Mouse (Mus musculus): ENCODE results near the gene Bmp8b. TPM values are rescaled to one million over a fixed set of nuclear protein-coding genes. Genes with fewer than 3 reads are reported as not detected.
"Not testable (repeated sequence)": the region's sequence is repeated elsewhere in the genome, so short reads cannot be mapped to it uniquely, and the experiment has no call there.

Gene Bmp8b
- polyA plus RNA-seq, 1 experiment from 2014 or later, result 0.38 TPM

DNA sequence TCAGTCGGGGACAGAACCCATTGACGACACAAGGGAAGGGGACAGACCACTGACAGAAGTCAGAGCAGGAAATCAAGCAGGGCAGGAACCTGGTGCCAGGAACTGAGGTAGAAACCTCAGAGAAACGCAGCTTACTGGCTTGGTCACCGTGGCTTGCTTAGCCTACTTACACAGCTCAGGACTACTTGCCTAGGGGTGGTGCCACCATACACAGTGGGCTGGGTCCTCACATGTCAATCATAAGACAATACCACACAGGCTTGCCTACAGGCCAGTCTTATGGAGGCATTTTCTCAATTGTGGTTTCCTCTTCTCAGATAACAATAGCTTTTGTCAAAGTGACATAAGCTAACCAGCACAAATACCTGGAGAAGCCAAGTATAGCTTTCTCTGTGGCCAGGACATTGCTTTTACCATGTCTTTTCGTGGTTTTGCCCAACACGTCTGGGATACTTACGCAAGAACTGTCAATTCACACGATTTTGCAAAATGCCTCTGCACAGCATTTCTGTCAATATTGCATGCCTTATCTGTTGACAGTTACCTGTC is 7.3 kb downstream of the Bmp8b start:
- Histone ChIP-seq H3K27ac (replicated peaks) (no peak overlapping the region), H3K9me3 (replicated peaks) (no peaks in the 10 kb centered on the region), H3K36me3 (no peaks in the 10 kb centered on the region), H3K4me3 (replicated peaks) (no peak overlapping the region), H3K4me1 (peaks cover 5% of the 10 kb centered on the region), H3K9ac (replicated peaks) (no peak overlapping the region), H3K4me2 (no peak overlapping the region), H3K27me3 (replicated peaks) (peaks cover 12% of the 10 kb centered on the region; the same call in 1 of the 2 replicates)
- WGBS, result 85% methylated on average over 8 of the region's 8 CpGs
- ATAC-seq (ENCODE audit: low FRiP score), result no peak

GRCm38 (mm10) chr4:123114651-123115050 is 9.7 kb downstream of the Bmp8b start:
- H3K4me3 ChIP-seq (replicated peaks); H3K27me3 ChIP-seq (replicated peaks); ATAC-seq (ENCODE audit: low FRiP score); H3K36me3 ChIP-seq; H3K4me1 ChIP-seq; H3K27ac ChIP-seq (replicated peaks); H3K9me3 ChIP-seq (replicated peaks); H3K9ac ChIP-seq (replicated peaks); H3K4me2 ChIP-seq: not testable (repeated sequence)
- WGBS, result 94% methylated on average over 4 of the region's 4 CpGs

DNA sequence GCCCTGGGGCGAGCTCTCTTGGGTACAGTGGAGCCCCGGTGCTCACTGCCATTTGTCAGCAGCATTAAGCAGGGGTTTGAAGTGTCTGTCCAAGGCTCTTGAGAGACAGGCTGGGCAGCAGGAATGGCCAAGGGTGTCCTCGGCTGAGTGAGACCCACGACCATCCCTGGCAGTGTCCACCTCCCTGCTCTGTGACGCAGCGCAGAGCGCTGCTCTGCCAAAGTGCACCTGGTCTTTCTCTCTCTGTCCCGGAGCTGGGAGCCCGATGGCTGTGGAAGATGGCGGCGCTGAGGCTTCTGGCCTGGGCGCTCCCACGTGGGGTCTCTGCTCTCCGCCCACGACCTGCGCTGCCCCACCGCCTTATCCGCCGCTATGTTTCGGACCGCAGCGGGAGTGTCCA is 11.0 kb downstream of the Bmp8b start, which contains the start of gene Oxct2b:
TSS of gene Oxct2b (plus strand) at position 256 of the 400 bp plus-strand sequence.
- peak; percentile 43; the same call in 1 of the 2 replicates for ATAC-seq (ENCODE audit: low FRiP score)
- 8% methylated on average over 22 of the region's 22 CpGs for WGBS
- H3K9me3 ChIP-seq (replicated peaks), result no peaks in the 10 kb centered on the region
- peaks cover 5% of the 10 kb centered on the region for H3K4me1 ChIP-seq
- H3K27ac ChIP-seq (replicated peaks), result no peak within 1 kb of the TSS
- peaks cover 8% of the 10 kb centered on the region for H3K27me3 ChIP-seq (replicated peaks)
- no peaks in the 10 kb centered on the region for H3K36me3 ChIP-seq
- peak within 1 kb of the TSS; percentile 62 for H3K4me2 ChIP-seq
- H3K4me3 ChIP-seq (replicated peaks), result peak within 1 kb of the TSS; percentile 43
- peak within 1 kb of the TSS; percentile 42 for H3K9ac ChIP-seq (replicated peaks)

GRCm38 (mm10) chr4:123116640-123117039 is 11.7 kb downstream of the Bmp8b start:
- H3K27ac ChIP-seq (replicated peaks); H3K9me3 ChIP-seq (replicated peaks); H3K36me3 ChIP-seq; H3K9ac ChIP-seq (replicated peaks); H3K4me1 ChIP-seq; H3K27me3 ChIP-seq (replicated peaks): not testable (repeated sequence)
- Histone ChIP-seq H3K4me2 (peak overlapping the region; percentile 62), H3K4me3 (replicated peaks) (peak overlapping the region; percentile 43)
- 20% methylated on average over 31 of the region's 42 CpGs for WGBS
- ATAC-seq (ENCODE audit: low FRiP score), result peak; percentile 89

DNA sequence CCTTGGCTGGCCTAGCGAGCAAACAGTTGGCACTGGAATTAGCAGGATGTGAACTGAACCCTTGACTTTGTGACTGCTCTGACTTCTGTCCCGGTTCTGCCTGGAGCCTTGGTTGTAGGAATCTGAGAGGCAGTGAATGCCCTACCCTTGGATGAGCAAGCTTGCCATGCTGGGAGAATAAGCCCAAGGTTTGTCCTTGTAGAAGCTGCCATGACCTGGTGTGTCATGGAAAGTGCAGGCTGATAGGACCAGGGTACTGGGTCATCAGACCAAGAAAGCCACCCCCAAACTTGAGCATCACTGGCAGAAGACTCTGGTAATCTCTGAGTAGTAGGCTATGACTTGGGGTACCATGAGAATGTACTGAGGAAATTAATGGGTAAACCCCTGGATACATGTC is 16.3 kb downstream of the Bmp8b start:
- peaks cover 3% of the 10 kb centered on the region; the same call in 1 of the 2 replicates for H3K27me3 ChIP-seq (replicated peaks)
- H3K9ac ChIP-seq (replicated peaks), result no peak overlapping the region
- H3K4me2 ChIP-seq, result no peak overlapping the region
- H3K4me3 ChIP-seq (replicated peaks), result no peak overlapping the region
- WGBS, result 89% methylated on average over 2 of the region's 2 CpGs
- no peaks in the 10 kb centered on the region for H3K9me3 ChIP-seq (replicated peaks)
- peaks cover 12% of the 10 kb centered on the region for H3K36me3 ChIP-seq
- no peaks in the 10 kb centered on the region for H3K4me1 ChIP-seq
- ATAC-seq (ENCODE audit: low FRiP score), result no peak
- H3K27ac ChIP-seq (replicated peaks), result no peak overlapping the region

DNA sequence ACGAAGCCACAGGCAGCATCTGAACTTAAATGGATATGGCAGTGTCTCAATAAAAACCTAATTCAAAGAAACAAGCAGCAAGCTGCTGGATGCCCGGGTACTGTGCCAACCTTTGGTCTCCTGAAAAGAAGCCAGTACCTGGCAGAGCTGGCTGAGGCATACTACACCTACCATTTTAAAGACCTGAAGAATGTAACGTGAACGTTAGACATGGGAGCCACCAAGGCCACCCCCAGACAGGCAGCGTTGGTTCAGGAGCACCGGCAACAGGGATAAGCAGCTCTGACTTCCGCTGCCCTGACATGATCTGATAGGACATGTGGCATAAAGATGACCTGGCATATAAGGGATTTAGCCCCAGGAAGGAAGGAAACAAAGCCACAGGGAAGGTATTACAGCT is 21.7 kb downstream of the Bmp8b start:
- no peak for ATAC-seq (ENCODE audit: low FRiP score)
- peaks cover 59% of the 10 kb centered on the region for H3K36me3 ChIP-seq
- H3K9me3 ChIP-seq (replicated peaks), result no peaks in the 10 kb centered on the region
- no peaks in the 10 kb centered on the region for H3K4me1 ChIP-seq
- no peak overlapping the region for H3K4me3 ChIP-seq (replicated peaks)
- no peak overlapping the region for H3K9ac ChIP-seq (replicated peaks)
- WGBS, result 97% methylated on average over 7 of the region's 7 CpGs
- H3K4me2 ChIP-seq, result no peak overlapping the region
- no peak overlapping the region for H3K27ac ChIP-seq (replicated peaks)
- H3K27me3 ChIP-seq (replicated peaks), result no peaks in the 10 kb centered on the region

- no peak for ATAC-seq (ENCODE audit: low FRiP score)
- no peak overlapping the region for H3K4me2 ChIP-seq
- H3K27ac ChIP-seq (replicated peaks), result no peak overlapping the region
- H3K4me3 ChIP-seq (replicated peaks), result no peak overlapping the region
- H3K27me3 ChIP-seq (replicated peaks), result no peaks in the 10 kb centered on the region
- H3K9ac ChIP-seq (replicated peaks), result no peak overlapping the region
- no peaks in the 10 kb centered on the region for H3K9me3 ChIP-seq (replicated peaks)
- 92% methylated on average over 4 of the region's 4 CpGs for WGBS
- peaks cover 63% of the 10 kb centered on the region for H3K36me3 ChIP-seq
- H3K4me1 ChIP-seq, result no peaks in the 10 kb centered on the region
Measured at GRCm38 (mm10) chr4:123127051-123127450, 22.1 kb downstream of the Bmp8b start.

- H3K36me3 ChIP-seq, result peaks cover 28% of the 10 kb centered on the region
- H3K9ac ChIP-seq (replicated peaks), result no peak overlapping the region
- H3K4me1 ChIP-seq, result peaks cover 24% of the 10 kb centered on the region
- no peak overlapping the region for H3K27ac ChIP-seq (replicated peaks)
- ATAC-seq (ENCODE audit: low FRiP score), result no peak
- H3K4me3 ChIP-seq (replicated peaks), result no peak overlapping the region
- no peak overlapping the region for H3K4me2 ChIP-seq
- WGBS, result 89% methylated on average over 3 of the region's 3 CpGs
- no peaks in the 10 kb centered on the region for H3K9me3 ChIP-seq (replicated peaks)
- no peaks in the 10 kb centered on the region for H3K27me3 ChIP-seq (replicated peaks)
Measured at GRCm38 (mm10) chr4:123137551-123137950, 32.6 kb downstream of the Bmp8b start.

- Histone ChIP-seq H3K36me3 (peaks cover 11% of the 10 kb centered on the region; the same call in 1 of the 2 replicates), H3K27ac (replicated peaks) (peak within 1 kb of the TSS; percentile 74), H3K9ac (replicated peaks) (peak within 1 kb of the TSS; percentile 41), H3K4me2 (peak within 1 kb of the TSS; percentile 81), H3K4me3 (replicated peaks) (peak within 1 kb of the TSS; percentile 50), H3K4me1 (peaks cover 24% of the 10 kb centered on the region), H3K9me3 (replicated peaks) (no peaks in the 10 kb centered on the region), H3K27me3 (replicated peaks) (0 out of 2 replicates have a peak, but pooled peaks cover 3% of the 10 kb centered on the region)
- peak; percentile 99 for ATAC-seq (ENCODE audit: low FRiP score)
- under 1% methylated on average over 34 of the region's 34 CpGs for WGBS
Measured at GRCm38 (mm10) chr4:123139513-123140154, 34.7 kb downstream of the Bmp8b start, which contains the start of gene Ppie. Gene Ppie, minus strand, starts transcription at chr4:123139951.

DNA sequence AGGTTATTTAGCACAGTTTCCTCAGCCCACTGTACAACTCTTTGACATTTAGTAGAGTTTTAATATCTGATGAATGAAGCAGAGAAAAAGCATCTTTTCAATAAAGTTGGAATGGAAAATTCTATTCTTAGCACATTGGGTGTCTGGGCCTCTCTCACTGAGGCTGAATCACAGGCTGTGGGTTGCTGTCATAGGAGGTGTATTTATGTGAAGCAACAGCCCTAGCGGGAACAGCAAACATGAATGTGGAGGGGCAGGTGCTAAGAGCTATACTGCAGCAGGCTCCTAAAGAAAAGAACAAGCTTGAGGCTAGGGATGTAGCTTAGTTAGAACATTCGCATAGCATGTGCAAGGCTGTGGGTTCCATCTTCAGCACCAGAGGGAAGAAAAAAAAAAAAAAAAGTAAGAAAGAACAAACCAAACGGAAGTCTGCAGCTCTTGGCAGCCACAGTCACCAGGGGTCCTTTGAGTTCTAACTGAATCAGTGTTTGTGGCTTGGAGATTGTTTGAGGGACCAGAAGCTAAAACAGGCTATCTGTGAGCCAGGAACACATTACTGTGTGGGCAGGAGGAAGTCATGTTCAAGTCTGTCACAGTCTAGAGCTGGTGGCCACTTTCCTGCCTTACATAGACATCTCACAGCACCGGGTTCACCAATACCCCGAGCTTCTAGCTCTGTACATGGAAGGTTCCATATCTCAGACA is 42.6 kb downstream of the Bmp8b start:
- H3K4me1 ChIP-seq, result no peaks in the 10 kb centered on the region
- no peak for ATAC-seq (ENCODE audit: low FRiP score)
- H3K9me3 ChIP-seq (replicated peaks), result no peaks in the 10 kb centered on the region
- no peak overlapping the region for H3K4me3 ChIP-seq (replicated peaks)
- H3K4me2 ChIP-seq, result no peak overlapping the region
- H3K27me3 ChIP-seq (replicated peaks), result peaks cover 8% of the 10 kb centered on the region; the same call in 1 of the 2 replicates
- H3K36me3 ChIP-seq, result no peaks in the 10 kb centered on the region
- H3K9ac ChIP-seq (replicated peaks), result no peak overlapping the region
- H3K27ac ChIP-seq (replicated peaks), result no peak overlapping the region
- 83% methylated on average over 5 of the region's 5 CpGs for WGBS

DNA sequence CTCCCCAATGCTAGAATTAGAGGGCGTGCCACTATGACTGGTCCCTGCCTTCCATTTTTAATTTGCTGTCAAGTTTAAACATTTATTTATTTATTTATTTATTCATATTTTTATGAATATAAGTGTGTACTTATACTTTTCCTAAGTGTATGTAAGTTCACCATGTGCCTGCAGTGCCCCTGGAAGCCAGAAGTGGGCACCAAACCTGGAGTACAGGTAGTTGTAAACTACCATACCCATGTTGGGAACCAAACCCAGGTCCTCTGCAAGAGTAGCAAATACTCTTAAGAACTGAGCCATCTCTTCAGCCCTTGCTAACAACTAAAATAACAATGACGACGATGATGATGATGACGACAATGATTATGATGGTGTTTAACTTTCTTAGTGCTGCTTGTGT is 47.0 kb downstream of the Bmp8b start:
- 77% methylated on average over 4 of the region's 4 CpGs for WGBS
- no peak for ATAC-seq (ENCODE audit: low FRiP score)
- H3K4me3 ChIP-seq (replicated peaks), result no peak overlapping the region

GRCm38 (mm10) chr4:123152976-123153375 is 48.0 kb downstream of the Bmp8b start:
- no peaks in the 10 kb centered on the region for H3K4me1 ChIP-seq
- no peak overlapping the region for H3K27ac ChIP-seq (replicated peaks)
- no peak overlapping the region for H3K4me2 ChIP-seq
- no peak overlapping the region for H3K9ac ChIP-seq (replicated peaks)
- no peak for ATAC-seq (ENCODE audit: low FRiP score)
- no peaks in the 10 kb centered on the region for H3K9me3 ChIP-seq (replicated peaks)
- H3K36me3 ChIP-seq, result no peaks in the 10 kb centered on the region
- no peak overlapping the region for H3K4me3 ChIP-seq (replicated peaks)
- whole genome bisulfite sequencing, result 44% methylated on average over 5 of the region's 5 CpGs
- H3K27me3 ChIP-seq (replicated peaks), result no peaks in the 10 kb centered on the region

More for the DNA sequence above, 47.0 kb downstream of the Bmp8b start:
- no peak overlapping the region for H3K4me2 ChIP-seq
- H3K9me3 ChIP-seq (replicated peaks), result no peaks in the 10 kb centered on the region
- no peaks in the 10 kb centered on the region for H3K36me3 ChIP-seq
- H3K27ac ChIP-seq (replicated peaks), result no peak overlapping the region
- H3K4me1 ChIP-seq, result no peaks in the 10 kb centered on the region
- no peaks in the 10 kb centered on the region for H3K27me3 ChIP-seq (replicated peaks)
- H3K9ac ChIP-seq (replicated peaks), result no peak overlapping the region

Measured in neural tube, embryonic 15.5 days (tissue).